Mouse (Mus musculus): ENCODE results near the gene Gucy2d. TPM values are rescaled to one million over a fixed set of nuclear protein-coding genes. Genes with fewer than 3 reads are reported as not detected.

Gucy2d gene
- polyA plus RNA-seq, 1 experiment = not detected

DNA sequence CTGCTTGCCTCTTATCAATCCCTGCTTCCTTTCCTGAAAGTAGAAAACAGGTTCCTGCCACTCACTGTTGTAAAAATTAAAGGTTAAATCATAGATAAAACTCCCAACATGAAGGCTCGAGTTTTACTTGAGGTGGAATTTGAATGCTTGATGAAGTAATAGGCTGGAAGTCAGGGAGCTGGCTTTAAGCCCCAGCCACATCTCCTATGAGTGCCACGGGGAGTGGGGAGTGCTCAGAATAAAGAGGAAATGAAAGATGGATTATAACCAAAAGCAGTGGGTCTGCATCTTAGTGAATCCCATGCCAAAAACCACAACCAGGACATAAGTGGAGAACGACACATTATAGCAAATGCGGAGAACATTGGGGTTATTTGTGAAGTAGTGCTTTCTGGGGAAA is 24.2 kb upstream of the Gucy2d start:
- TF ChIP-seq POLR2A (IDR thresholded peaks at IDR 0.05; ENCODE audit: extremely low read depth, insufficient read depth, low read length) (no peak), CTCF (IDR thresholded peaks at IDR 0.05; ENCODE audit: extremely low read depth, insufficient read depth, low read length) (no peak)
- 0 out of 2 replicates have a peak, but pooled peaks cover 1% of the 10 kb centered on the region for H3K4me1 ChIP-seq (ENCODE audit: control insufficient read depth, insufficient read depth, low read length)
- H3K4me3 ChIP-seq (ENCODE audit: insufficient read depth, low read length) = no peak overlapping the region
- H3K27ac ChIP-seq (ENCODE audit: insufficient read depth, low read length) = no peak overlapping the region

DNA sequence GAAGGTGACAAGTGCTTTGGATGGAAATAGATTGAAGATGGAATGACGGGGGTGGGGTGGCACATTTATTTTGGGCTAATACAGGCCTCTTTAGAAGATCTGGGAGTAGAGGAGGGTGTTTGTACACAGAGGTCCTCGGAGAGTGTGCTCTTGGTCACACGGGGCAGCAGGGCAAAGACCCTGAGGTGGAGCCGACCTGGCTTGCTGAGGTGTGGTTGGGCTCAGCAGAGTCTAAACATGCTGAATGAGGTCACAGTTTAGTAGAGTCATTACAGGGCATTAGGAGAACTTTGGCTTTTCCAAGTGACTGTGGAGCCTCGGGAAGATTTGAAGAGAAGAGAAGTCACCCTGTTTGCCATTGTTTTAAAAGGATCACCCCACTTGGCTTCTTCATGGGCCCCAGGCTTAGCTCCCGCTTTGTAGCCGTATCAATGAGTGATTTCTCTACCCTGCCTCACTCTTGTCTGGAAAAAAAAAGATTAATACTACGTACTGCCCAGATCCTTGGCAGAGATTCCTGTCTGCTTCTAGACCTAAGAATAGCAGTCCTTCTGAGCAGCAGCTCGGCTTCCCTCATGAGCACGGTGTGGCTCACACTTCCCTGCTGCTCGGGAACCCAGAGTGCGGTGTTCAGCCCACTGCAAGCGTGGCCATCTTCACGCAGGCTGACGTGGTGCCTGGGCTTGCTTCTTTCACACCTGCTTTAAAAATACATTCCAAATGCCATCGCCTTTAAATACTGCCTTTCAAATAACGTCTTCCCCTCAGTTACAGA is 22.0 kb upstream of the Gucy2d start:
- Histone ChIP-seq H3K27ac (ENCODE audit: insufficient read depth, low read length) (no peak overlapping the region), H3K4me3 (ENCODE audit: insufficient read depth, low read length) (no peak overlapping the region), H3K4me1 (ENCODE audit: control insufficient read depth, insufficient read depth, low read length) (0 out of 2 replicates have a peak, but pooled peaks cover 1% of the 10 kb centered on the region)
- TF ChIP-seq CTCF (IDR thresholded peaks at IDR 0.05; ENCODE audit: extremely low read depth, insufficient read depth, low read length) (no peak), POLR2A (IDR thresholded peaks at IDR 0.05; ENCODE audit: extremely low read depth, insufficient read depth, low read length) (no peak)

DNA sequence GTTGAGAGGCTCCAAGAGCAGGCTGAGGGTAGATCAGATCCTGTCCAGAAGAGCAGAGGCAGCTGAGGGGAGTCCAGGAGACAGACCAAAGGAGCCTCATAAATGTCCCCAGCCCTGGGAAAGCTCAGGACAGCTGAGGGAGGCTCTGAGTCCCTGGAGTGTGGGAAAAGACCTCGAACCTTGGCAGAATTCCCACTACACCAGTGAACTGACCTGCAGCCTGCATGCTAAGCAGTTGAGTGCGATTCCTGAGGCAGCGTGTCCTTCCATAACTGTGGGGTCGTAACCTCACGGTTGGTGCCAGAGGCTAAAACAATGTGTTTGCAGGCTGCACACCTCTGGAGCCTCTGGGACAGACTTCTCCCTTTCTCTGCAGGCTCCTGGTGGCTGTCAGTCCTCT is 20.9 kb upstream of the Gucy2d start:
- Histone ChIP-seq H3K27ac (ENCODE audit: insufficient read depth, low read length) (no peak overlapping the region), H3K4me1 (ENCODE audit: control insufficient read depth, insufficient read depth, low read length) (0 out of 2 replicates have a peak, but pooled peaks cover 1% of the 10 kb centered on the region), H3K4me3 (ENCODE audit: insufficient read depth, low read length) (no peak overlapping the region)
- no peak for TF ChIP-seq CTCF (IDR thresholded peaks at IDR 0.05; ENCODE audit: extremely low read depth, insufficient read depth, low read length)
- no peak for TF ChIP-seq POLR2A (IDR thresholded peaks at IDR 0.05; ENCODE audit: extremely low read depth, insufficient read depth, low read length)

DNA sequence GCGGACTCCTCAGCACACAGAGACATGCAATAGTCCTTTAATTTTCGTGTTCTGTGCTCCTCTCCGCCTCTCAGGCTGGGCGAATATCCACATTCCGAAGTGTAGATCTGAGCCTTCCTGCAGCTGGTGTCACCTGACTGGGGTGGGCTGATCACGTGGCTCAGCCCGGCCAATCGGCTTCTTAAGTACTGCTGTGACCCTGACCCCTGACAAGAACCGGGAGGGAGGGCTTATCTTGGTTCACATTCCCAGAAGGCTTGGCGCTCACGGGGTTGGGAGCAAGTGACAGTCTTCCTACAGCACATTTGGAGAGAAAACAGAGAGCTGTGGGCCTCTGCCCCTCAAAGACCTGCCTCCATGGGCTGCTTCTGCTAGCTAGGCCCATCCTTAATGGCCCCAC is 16.7 kb upstream of the Gucy2d start:
- H3K4me1 ChIP-seq (ENCODE audit: control insufficient read depth, insufficient read depth, low read length) = 0 out of 2 replicates have a peak, but pooled peaks cover 1% of the 10 kb centered on the region
- H3K4me3 ChIP-seq (ENCODE audit: insufficient read depth, low read length) = no peak overlapping the region
- no peak overlapping the region for H3K27ac ChIP-seq (ENCODE audit: insufficient read depth, low read length)
- TF ChIP-seq POLR2A (IDR thresholded peaks at IDR 0.05; ENCODE audit: extremely low read depth, insufficient read depth, low read length) (no peak), CTCF (IDR thresholded peaks at IDR 0.05; ENCODE audit: extremely low read depth, insufficient read depth, low read length) (no peak)

DNA sequence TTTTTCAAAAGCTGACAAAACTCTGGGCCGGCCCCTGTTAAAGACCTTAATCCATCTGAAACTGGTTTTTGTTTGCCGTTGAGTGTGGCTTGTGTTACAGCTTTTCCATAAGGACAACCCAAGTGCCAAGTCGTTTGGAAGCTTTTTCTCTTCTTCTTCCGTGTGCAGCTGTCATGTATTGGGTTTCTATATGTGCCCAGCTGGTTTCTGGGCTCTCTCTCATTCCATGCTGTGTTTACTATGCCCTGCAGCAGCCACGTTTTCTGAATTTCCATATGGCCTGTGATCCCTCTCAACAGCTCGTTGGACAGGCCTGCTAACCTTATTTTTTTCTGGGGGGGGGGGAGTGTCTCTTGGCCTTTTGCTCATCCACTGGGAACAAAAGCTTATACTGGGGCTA is 15.8 kb upstream of the Gucy2d start:
- TF ChIP-seq CTCF (IDR thresholded peaks at IDR 0.05; ENCODE audit: extremely low read depth, insufficient read depth, low read length) (no peak), POLR2A (IDR thresholded peaks at IDR 0.05; ENCODE audit: extremely low read depth, insufficient read depth, low read length) (no peak)
- Histone ChIP-seq H3K27ac (ENCODE audit: insufficient read depth, low read length) (no peak overlapping the region), H3K4me1 (ENCODE audit: control insufficient read depth, insufficient read depth, low read length) (no peaks in the 10 kb centered on the region), H3K4me3 (ENCODE audit: insufficient read depth, low read length) (no peak overlapping the region)

DNA sequence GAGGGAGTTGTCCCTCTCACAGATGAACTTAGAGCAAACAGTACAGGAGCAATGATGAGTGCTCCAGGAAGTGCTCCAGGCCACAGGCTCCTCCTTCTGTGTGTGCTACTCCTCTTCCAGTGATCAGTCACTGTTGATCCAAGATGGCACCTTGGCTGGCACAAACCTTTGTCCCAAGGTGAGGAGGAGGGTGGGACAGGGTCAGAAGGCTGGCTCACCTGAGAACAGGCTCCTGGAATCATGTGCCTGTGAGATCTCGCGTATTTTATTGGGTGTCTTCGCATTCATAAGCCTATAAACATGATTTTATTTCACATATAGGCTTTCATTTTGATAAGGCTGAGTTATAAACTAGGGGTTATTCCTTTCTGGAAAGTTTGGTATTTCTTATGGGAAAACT is 14.7 kb upstream of the Gucy2d start:
- no peaks in the 10 kb centered on the region for H3K4me1 ChIP-seq (ENCODE audit: control insufficient read depth, insufficient read depth, low read length)
- H3K27ac ChIP-seq (ENCODE audit: insufficient read depth, low read length) = no peak overlapping the region
- TF ChIP-seq POLR2A (IDR thresholded peaks at IDR 0.05; ENCODE audit: extremely low read depth, insufficient read depth, low read length) = no peak
- no peak for TF ChIP-seq CTCF (IDR thresholded peaks at IDR 0.05; ENCODE audit: extremely low read depth, insufficient read depth, low read length)
- H3K4me3 ChIP-seq (ENCODE audit: insufficient read depth, low read length) = no peak overlapping the region

DNA sequence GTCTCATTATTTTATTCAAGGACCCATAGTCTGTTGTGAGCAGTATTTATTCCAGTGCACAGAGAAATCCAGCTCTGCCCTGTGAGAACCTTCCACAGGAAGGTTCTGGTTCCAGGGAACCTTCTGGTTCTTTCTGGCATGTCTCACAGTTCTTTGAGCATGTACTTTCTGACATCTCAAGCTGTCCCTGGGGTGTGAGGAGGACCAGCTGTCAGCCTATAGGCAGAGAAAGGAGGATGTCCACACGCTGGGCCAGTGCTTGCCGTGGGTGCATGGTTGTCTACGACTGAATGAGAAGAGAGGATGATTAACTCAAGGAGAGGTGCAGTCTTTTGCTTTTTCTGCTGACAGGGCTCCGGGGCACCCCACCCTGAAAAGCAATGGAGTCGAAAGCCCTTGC is 13.6 kb upstream of the Gucy2d start:
- H3K4me1 ChIP-seq (ENCODE audit: control insufficient read depth, insufficient read depth, low read length) = no peaks in the 10 kb centered on the region
- TF ChIP-seq POLR2A (IDR thresholded peaks at IDR 0.05; ENCODE audit: extremely low read depth, insufficient read depth, low read length) = no peak
- no peak for TF ChIP-seq CTCF (IDR thresholded peaks at IDR 0.05; ENCODE audit: extremely low read depth, insufficient read depth, low read length)
- no peak overlapping the region for H3K27ac ChIP-seq (ENCODE audit: insufficient read depth, low read length)
- H3K4me3 ChIP-seq (ENCODE audit: insufficient read depth, low read length) = no peak overlapping the region

DNA sequence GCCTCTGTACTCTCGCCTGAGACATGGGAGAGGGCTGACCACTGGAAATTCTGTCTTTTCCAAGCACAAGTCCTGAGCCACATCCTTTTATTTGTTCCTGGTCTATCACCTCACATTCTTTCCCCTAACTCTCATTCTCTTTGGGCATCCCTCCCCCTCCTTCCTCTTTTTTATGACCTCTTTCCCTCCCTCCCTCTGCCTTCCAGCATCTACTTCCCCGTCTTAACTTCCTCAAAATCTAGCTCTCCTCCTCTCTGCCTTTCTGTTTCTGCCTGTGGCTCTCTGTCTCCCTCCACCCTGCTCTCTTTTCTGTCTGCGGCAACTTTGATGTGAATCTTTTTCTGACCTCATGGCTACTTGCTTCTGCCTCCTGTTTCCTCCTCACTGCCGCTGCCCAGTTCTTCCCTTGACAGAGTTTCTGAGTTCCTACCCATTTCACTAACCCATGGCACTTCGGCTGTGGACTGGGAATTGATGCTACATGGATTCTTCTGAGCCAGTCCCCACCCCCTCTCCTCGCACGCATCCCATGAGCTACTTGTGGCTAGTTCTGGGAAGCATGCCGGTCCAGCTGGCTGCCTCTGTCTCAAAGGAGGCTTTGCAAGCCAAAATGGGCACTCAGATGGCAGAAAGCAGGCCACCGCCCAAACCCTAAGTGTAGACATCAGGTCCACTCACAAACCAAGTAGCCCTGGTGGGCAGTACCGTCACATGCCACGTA is 12.9 kb upstream of the Gucy2d start:
- H3K4me1 ChIP-seq (ENCODE audit: control insufficient read depth, insufficient read depth, low read length) = no peaks in the 10 kb centered on the region
- TF ChIP-seq CTCF (IDR thresholded peaks at IDR 0.05; ENCODE audit: extremely low read depth, insufficient read depth, low read length) (no peak), POLR2A (IDR thresholded peaks at IDR 0.05; ENCODE audit: extremely low read depth, insufficient read depth, low read length) (no peak)
- H3K4me3 ChIP-seq (ENCODE audit: insufficient read depth, low read length) = no peak overlapping the region
- no peak overlapping the region for H3K27ac ChIP-seq (ENCODE audit: insufficient read depth, low read length)

DNA sequence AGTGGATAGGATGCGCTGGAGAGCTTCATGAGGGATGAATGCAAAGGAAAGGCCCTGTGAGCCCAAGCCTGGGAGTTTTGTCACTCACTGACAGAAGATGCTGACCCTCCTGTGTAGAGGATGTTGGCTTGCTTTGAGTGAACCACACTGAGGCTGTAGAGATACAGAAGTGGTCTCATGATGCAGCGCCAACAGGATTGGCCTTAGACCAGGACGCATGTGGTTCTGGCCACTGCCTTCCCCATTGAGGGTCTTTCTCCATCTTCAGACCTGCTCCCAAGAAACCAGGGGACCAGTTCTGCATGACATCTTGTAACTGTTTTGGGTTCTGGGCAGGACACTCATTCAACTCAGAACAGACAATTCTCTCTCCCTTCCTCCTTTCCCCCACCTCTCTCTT is 10.6 kb upstream of the Gucy2d start:
- Histone ChIP-seq H3K4me1 (ENCODE audit: control insufficient read depth, insufficient read depth, low read length) (no peaks in the 10 kb centered on the region), H3K27ac (ENCODE audit: insufficient read depth, low read length) (no peak overlapping the region), H3K4me3 (ENCODE audit: insufficient read depth, low read length) (no peak overlapping the region)
- TF ChIP-seq POLR2A (IDR thresholded peaks at IDR 0.05; ENCODE audit: extremely low read depth, insufficient read depth, low read length) = no peak

DNA sequence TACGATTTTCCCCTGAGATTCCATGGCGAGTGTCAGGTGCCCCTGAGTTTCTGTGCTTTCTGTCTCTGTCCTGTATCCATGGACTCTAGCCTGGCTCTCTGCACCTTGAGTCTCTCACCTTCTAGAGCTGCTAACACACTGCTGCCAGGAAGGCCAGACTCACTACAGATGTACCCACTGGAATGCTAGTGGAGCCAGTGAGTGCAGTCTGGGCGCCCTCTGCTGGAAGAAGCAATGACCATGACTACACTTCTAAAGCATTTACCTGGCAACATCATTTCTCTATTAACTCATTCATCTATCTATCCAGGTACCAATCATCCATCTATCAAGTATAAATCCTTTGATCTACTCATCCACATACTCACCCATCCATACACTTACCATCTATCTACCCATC is 9.4 kb upstream of the Gucy2d start:
- Histone ChIP-seq H3K27ac (ENCODE audit: insufficient read depth, low read length) (no peak overlapping the region), H3K4me3 (ENCODE audit: insufficient read depth, low read length) (no peak overlapping the region), H3K4me1 (ENCODE audit: control insufficient read depth, insufficient read depth, low read length) (no peaks in the 10 kb centered on the region)
- TF ChIP-seq CTCF (IDR thresholded peaks at IDR 0.05; ENCODE audit: extremely low read depth, insufficient read depth, low read length) (peak; percentile 93), POLR2A (IDR thresholded peaks at IDR 0.05; ENCODE audit: extremely low read depth, insufficient read depth, low read length) (no peak)

Measured in cortical plate, adult 2 months (tissue).